Mouse (Mus musculus) ES-Bruce4 (cell line): ENCODE results near the gene Spon2. TPM values are rescaled to one million over a fixed set of nuclear protein-coding genes. Genes with fewer than 3 reads are reported as not detected.

Experiments
- H3K27ac ChIP-seq: 2 replicates; pipeline ENCODE4 v1.5.1; 2012; ENCODE audit warnings: low read length, inconsistent platforms; ENCODE audit not compliant: insufficient read depth
- H3K27me3 ChIP-seq: 2 replicates; pipeline ENCODE4 v1.6.1; 2012; ENCODE audit warnings: mild to moderate bottlenecking, low read length, inconsistent platforms; ENCODE audit not compliant: control insufficient read depth, poor library complexity, insufficient read depth, severe bottlenecking
- H3K36me3 ChIP-seq: 2 replicates; pipeline ENCODE4 v1.6.1; 2012; ENCODE audit warnings: inconsistent platforms, mild to moderate bottlenecking, low read length, moderate library complexity; ENCODE audit not compliant: control insufficient read depth, poor library complexity, insufficient read depth, severe bottlenecking
- H3K4me1 ChIP-seq: one replicate; pipeline ENCODE4 v1.8.1; 2011; ENCODE audit warnings: low read length; ENCODE audit not compliant: control insufficient read depth, insufficient read depth
- H3K4me3 ChIP-seq: 2 replicates; pipeline ENCODE4 v1.5.1; 2011; ENCODE audit warnings: low read depth, mild to moderate bottlenecking, low read length
- H3K9ac ChIP-seq: 2 replicates; pipeline ENCODE4 v1.6.1; 2012; ENCODE audit warnings: low read depth, mild to moderate bottlenecking, inconsistent platforms; ENCODE audit not compliant: poor library complexity, severe bottlenecking
- H3K9me3 ChIP-seq: replicated peaks from 2 replicates; pipeline ENCODE4 v1.6.1; 2012; ENCODE audit warnings: mild to moderate bottlenecking, low read length, inconsistent platforms; ENCODE audit not compliant: control insufficient read depth, poor library complexity, insufficient read depth, severe bottlenecking
- CTCF ChIP-seq: IDR thresholded peaks from one replicate; pipeline ENCODE4 v1.8.1; 2011; ENCODE audit warnings: low read depth, low read length
- EP300 ChIP-seq: IDR thresholded peaks from 2 replicates; pipeline ENCODE4 v1.6.1; 2011; ENCODE audit warnings: low read depth, low read length; ENCODE audit not compliant: insufficient read depth
- POLR2A ChIP-seq: IDR thresholded peaks from one replicate; pipeline ENCODE4 v1.8.1; 2011; ENCODE audit warnings: low read length; ENCODE audit not compliant: insufficient read depth
- polyA plus RNA-seq: library from polyadenylated mRNA; stranded (reverse); fragments of >200 nt; gene quantifications from 2 replicates; pipeline ENCODE4 v1.2.4, GENCODE M21; 2011; ENCODE audit warnings: low read depth; ENCODE audit not compliant: missing spikeins, insufficient read depth, insufficient read length

Gene Spon2
- polyA plus RNA-seq, 1 experiment: 0.87 TPM

GRCm38 (mm10) chr5:33203171-33203565, 15.1 kb downstream of the Spon2 start:
- no peaks in the 10 kb centered on the region for H3K9me3 ChIP-seq
- H3K36me3 ChIP-seq: no peaks in the 10 kb centered on the region
- TF ChIP-seq EP300 (no peak), POLR2A (no peak), CTCF (no peak)
- no peak overlapping the region for H3K4me3 ChIP-seq
- no peaks in the 10 kb centered on the region for H3K27me3 ChIP-seq
- no peak overlapping the region for H3K9ac ChIP-seq
- no peaks in the 10 kb centered on the region for H3K4me1 ChIP-seq
- H3K27ac ChIP-seq: no peak overlapping the region

DNA sequence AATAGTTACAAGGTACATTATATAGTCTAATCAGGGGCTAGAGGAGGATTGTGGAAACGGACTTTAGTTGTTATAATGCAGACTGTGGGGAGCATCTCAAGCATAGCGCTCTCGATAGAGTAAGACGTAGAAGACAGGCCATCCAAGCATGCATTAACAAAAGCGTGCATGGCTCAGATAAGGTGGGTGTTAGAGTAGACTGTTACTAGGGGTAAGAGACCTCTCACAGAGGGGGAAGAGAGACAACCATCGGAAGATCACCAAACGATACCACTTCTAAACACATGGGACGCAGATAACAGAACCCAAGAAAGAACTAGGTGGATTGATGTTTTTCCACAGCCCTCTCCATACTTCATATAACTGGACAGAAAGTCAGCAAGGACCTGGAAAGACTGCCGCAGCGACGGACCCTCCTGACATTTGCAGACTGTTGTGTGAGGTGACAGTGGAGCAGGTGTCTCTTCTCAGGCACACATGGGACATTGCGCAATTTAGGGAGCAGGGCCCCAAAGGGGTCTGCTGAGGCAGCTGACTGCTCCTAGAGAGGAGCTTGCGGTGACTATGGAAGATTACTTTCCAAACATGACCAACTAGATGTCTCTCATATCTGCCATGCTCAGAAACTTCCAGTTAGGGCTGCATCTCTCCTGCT, 15.6 kb downstream of the Spon2 start:
- Histone ChIP-seq H3K36me3 (no peaks in the 10 kb centered on the region), H3K27me3 (no peaks in the 10 kb centered on the region), H3K9me3 (no peaks in the 10 kb centered on the region), H3K4me1 (no peaks in the 10 kb centered on the region), H3K9ac (no peak overlapping the region), H3K4me3 (no peak overlapping the region), H3K27ac (no peak overlapping the region)
- TF ChIP-seq CTCF: no peak
- no peak for TF ChIP-seq POLR2A
- no peak for TF ChIP-seq EP300

DNA sequence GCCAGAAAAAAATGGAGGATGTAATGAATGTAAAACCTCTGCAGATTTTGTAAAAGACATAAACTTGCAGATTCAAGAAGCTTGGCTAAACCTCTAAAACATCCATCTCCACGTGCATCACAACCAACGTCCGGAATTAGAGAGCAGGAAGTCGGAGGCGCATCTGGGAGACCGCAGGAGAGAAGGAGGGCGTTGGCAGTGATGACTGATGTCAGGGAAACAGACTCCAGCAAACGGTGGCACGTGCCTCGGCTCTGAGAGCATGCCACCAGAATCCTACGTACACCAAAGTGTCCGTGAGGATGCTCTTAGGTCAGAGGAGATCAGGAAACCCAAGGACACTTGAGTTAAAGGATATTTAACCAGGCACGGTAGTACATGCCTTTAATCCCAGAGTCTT, 16.6 kb downstream of the Spon2 start:
- no peak overlapping the region for H3K27ac ChIP-seq
- H3K9me3 ChIP-seq: no peaks in the 10 kb centered on the region
- H3K4me1 ChIP-seq: no peaks in the 10 kb centered on the region
- H3K36me3 ChIP-seq: no peaks in the 10 kb centered on the region
- H3K9ac ChIP-seq: no peak overlapping the region
- no peak overlapping the region for H3K4me3 ChIP-seq
- TF ChIP-seq CTCF (no peak), POLR2A (no peak), EP300 (no peak)
- H3K27me3 ChIP-seq: no peaks in the 10 kb centered on the region

GRCm38 (mm10) chr5:33200071-33200470, 18.2 kb downstream of the Spon2 start:
- H3K27me3 ChIP-seq: no peaks in the 10 kb centered on the region
- H3K4me1 ChIP-seq: no peaks in the 10 kb centered on the region
- no peak overlapping the region for H3K27ac ChIP-seq
- H3K36me3 ChIP-seq: no peaks in the 10 kb centered on the region
- no peak for TF ChIP-seq EP300
- no peak for TF ChIP-seq CTCF
- TF ChIP-seq POLR2A: no peak
- no peak overlapping the region for H3K9ac ChIP-seq
- H3K4me3 ChIP-seq: no peak overlapping the region
- H3K9me3 ChIP-seq: no peaks in the 10 kb centered on the region

DNA sequence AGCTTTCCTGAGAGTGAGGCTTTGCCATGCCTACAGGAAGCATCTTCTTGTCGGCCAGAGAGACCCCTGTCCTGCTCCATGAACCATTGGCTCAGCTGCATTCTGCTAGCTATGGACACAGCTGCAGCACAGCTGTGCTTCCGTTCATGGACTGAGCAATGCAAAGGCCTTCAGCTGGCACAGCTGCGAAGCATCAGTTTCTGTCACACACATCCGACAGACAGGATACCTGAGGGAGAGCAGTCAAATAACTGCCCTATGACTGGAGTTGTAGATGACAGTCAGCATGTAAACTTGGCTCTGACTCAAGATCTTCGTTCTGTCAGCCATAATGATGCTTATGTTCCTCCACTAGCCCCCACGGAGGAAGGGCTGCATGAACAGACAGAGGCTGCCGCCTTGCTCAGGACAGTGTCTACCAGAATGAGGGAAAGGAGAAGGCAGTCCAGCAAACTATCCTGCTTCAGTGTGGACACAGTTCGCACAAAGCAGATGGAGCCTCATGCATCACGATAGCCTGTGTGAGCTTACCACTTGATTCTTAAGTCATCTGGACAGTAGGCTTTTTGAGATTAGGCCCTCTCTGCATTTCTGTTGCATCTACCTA, 22.9 kb downstream of the Spon2 start:
- TF ChIP-seq POLR2A (no peak), CTCF (no peak), EP300 (no peak)
- Histone ChIP-seq H3K27me3 (no peaks in the 10 kb centered on the region), H3K9me3 (no peaks in the 10 kb centered on the region), H3K27ac (no peak overlapping the region), H3K9ac (no peak overlapping the region), H3K36me3 (no peaks in the 10 kb centered on the region), H3K4me3 (no peak overlapping the region), H3K4me1 (no peaks in the 10 kb centered on the region)

DNA sequence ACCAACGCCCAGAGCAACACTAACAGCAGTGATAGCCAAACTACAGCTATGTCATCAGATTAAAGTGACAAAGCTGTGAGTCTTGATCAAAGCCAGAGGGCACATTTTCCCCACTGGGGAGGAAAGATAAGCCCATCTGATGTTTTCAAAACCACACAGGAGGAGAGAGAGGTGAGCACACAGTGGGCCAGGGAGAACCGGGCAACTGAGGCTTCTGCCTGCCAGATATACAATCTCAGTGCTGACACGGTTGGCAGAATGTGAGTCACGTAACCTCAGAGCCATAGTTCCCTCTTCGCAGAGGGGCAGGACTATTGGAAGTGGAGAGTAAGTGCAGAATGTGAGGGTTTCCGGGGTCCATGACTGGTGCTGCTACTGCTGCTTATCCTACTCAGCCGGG, 24.7 kb downstream of the Spon2 start:
- H3K27ac ChIP-seq: no peak overlapping the region
- TF ChIP-seq EP300: no peak
- no peak for TF ChIP-seq CTCF
- no peak for TF ChIP-seq POLR2A
- no peaks in the 10 kb centered on the region for H3K27me3 ChIP-seq
- no peak overlapping the region for H3K4me3 ChIP-seq
- no peaks in the 10 kb centered on the region for H3K4me1 ChIP-seq
- no peak overlapping the region for H3K9ac ChIP-seq
- H3K36me3 ChIP-seq: no peaks in the 10 kb centered on the region
- no peaks in the 10 kb centered on the region for H3K9me3 ChIP-seq

Other genes with a start within 250 kb of the Spon2 start
- 309 and 334 TPM in 2 replicates for gene Ywhah, start 199.6 kb downstream of the Spon2 start, polyA plus RNA-seq
- gene Slc5a1, start 114.2 kb downstream of the Spon2 start, polyA plus RNA-seq: 0.78 and 1.1 TPM in 2 replicates
- 61.0 and 68.5 TPM in 2 replicates for gene Ctbp1, start 56.5 kb upstream of the Spon2 start, polyA plus RNA-seq
- 90.5 and 96.8 TPM in 2 replicates for gene Maea, start 117.1 kb upstream of the Spon2 start, polyA plus RNA-seq
- gene Uvssa, start 160.1 kb upstream of the Spon2 start, polyA plus RNA-seq: 6.9 and 7.2 TPM in 2 replicates
- gene Nkx1-1, start 215.5 kb upstream of the Spon2 start, polyA plus RNA-seq: not detected in 2 replicates